Mouse (Mus musculus) cerebellum, postnatal 10 days (tissue): ENCODE results near the gene Sgf29.

Experiments
- DNase-seq, 2 experiments: peaks; one replicate each; pipeline ENCODE4 v3.0.0; 2021; ENCODE audit warnings: mixed read lengths in 2 of 2

Gene Sgf29

GRCm38 (mm10) chr7:126708175-126708952, 59.3 kb downstream of the Sgf29 start:
- DNase-seq = no peak

DNA sequence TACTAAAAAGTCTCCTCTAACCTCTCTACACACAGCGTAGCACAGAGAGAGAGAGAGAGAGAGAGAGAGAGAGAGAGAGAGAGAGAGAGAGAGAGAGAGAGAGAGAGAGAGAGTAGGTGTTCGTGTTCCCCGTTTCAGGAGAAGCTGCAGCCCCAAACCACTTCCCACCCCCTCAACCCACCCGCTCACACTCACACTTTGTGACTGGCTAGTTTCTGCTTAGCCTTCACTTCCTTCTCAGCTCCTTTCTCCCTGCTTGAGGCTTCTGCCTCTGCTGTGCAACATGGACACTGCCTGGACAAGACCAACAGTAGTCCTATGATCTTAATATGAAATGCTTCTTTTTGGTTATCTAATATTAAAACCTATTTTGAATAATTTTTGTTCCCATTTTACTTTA, 61.2 kb downstream of the Sgf29 start:
- no peak for DNase-seq

- no peak for DNase-seq
Observed at GRCm38 (mm10) chr7:126711910-126712309, 62.8 kb downstream of the Sgf29 start.

DNA sequence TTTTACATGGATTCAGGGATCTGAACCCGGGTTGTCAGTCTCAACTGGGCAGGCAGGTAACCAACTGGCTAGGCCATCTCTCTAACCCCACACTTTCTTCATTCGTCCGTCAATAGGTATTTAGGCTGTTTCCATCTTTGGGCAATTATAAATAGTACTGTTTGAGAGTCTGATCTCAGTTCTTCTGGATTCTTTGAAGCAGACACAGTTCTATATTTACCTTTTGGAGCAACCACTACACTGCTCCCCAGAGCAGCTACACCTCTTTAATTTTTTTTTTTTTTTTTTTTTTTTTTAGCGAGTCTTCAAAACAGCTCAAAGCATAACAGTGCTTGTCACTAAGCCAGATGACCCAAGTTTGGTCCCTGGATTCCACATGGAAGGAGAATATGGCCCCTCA, 66.6 kb downstream of the Sgf29 start:
- no peak for DNase-seq

DNA sequence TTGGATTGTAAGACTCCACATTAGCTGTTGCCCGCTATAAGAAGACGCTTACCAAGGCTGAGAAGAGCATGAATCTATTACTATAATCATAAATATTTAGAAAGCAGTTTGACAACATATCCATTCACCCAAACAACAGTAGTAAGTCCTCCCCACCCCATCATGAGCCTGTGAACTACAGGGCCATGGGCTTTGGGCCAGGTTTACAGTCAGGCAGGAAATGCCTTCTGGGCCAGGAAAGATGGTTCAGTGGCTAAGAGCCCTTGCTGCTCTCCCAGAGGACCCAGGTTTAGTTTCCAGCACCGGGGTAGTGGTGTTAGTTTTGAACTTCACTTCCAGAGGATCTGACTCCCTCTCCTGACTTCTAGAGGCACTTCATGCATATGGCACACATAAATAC, 68.5 kb downstream of the Sgf29 start:
- DNase-seq = no peak

- DNase-seq = no peak
Observed at GRCm38 (mm10) chr7:126718787-126719337, 69.8 kb downstream of the Sgf29 start.

DNA sequence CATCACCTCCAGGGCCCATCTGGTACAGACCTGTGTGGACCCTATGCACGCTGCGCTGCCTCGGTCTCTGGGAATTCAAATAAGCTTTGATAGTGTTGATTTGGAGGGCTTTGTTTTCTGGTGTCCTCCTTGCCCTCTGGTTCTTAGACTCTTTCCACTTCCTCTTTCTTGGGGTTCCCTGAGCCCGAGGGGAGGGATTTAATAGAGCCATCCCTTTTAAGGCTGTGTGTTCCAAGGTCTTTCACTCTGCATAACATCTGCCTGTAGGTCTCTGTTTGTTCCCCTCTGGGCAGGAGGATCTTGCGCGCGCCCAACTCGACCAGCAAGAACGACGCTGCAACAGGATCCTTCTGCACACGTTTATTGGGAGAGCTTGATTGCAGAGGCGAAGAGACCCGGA, 72.5 kb downstream of the Sgf29 start:
- no peak for DNase-seq
